Mouse (Mus musculus) liver, embryonic 14.5 days (tissue): ENCODE measurements at regions not wholly inside any gene's neighbourhood (a gene's known extent, or its start where the extent isn't known, plus 50 kb on each side); places are given as distances from the start of the nearest gene placed in this dataset.

Source experiments
- CTCF ChIP-seq: IDR thresholded peaks from 2 replicates; pipeline ENCODE4 v1.5.1; 2016; ENCODE audit warnings: antibody characterized with exemption, low read depth, control low read depth
- EP300 ChIP-seq: IDR thresholded peaks from 2 replicates; pipeline ENCODE4 v1.6.1; 2016; ENCODE audit warnings: antibody characterized with exemption, low read depth

GRCm38 (mm10) chr17:45322842-45323241 lies 110.7 kb downstream of the Cdc5l start:
- TF ChIP-seq CTCF (no peak), EP300 (no peak)
